Mouse (Mus musculus) fibroblast of lung, adult 2 months (primary cell): Measurements from ENCODE around the gene Rag2.

Experiments used
- DNase-seq: peaks from one replicate; pipeline ENCODE4 v3.0.0-alpha.2; 2011; ENCODE audit warnings: low read depth

Rag2 gene

GRCm38 (mm10) chr2:101624526-101624925 lies at the start of gene Rag2:
TSS of gene Rag2 (plus strand) at chr2:101624718.
- no peak for DNase-seq

- no peak for DNase-seq
Measured at GRCm38 (mm10) chr2:101577243-101577642, 47.3 kb upstream of the Rag2 start.

GRCm38 (mm10) chr2:101580027-101580426 lies 44.5 kb upstream of the Rag2 start:
- no peak for DNase-seq

GRCm38 (mm10) chr2:101580428-101580827 lies 44.1 kb upstream of the Rag2 start:
- no peak for DNase-seq

- no peak for DNase-seq
Measured at GRCm38 (mm10) chr2:101580977-101581376, 43.5 kb upstream of the Rag2 start.

- DNase-seq, result no peak
Measured at GRCm38 (mm10) chr2:101581418-101581817, 43.1 kb upstream of the Rag2 start.

GRCm38 (mm10) chr2:101591356-101591755 lies 33.2 kb upstream of the Rag2 start:
- DNase-seq, result no peak

GRCm38 (mm10) chr2:101592023-101592841 lies 32.3 kb upstream of the Rag2 start:
- no peak for DNase-seq

- DNase-seq, result no peak
Measured at GRCm38 (mm10) chr2:101592886-101593285, 31.6 kb upstream of the Rag2 start.

- DNase-seq, result no peak
Measured at GRCm38 (mm10) chr2:101594681-101595080, 29.8 kb upstream of the Rag2 start.

- DNase-seq, result no peak
Measured at GRCm38 (mm10) chr2:101597186-101597585, 27.3 kb upstream of the Rag2 start.

GRCm38 (mm10) chr2:101598190-101599181 lies 26.0 kb upstream of the Rag2 start:
- DNase-seq, result no peak

GRCm38 (mm10) chr2:101600703-101601102 lies 23.8 kb upstream of the Rag2 start:
- DNase-seq, result peak; percentile 53

- no peak for DNase-seq
Measured at GRCm38 (mm10) chr2:101603099-101603498, 21.4 kb upstream of the Rag2 start.

GRCm38 (mm10) chr2:101608232-101608894 lies 16.2 kb upstream of the Rag2 start:
- no peak for DNase-seq

GRCm38 (mm10) chr2:101610861-101611260 lies 13.7 kb upstream of the Rag2 start:
- no peak for DNase-seq

GRCm38 (mm10) chr2:101615464-101616305 lies 8.8 kb upstream of the Rag2 start:
- no peak for DNase-seq

- DNase-seq, result no peak
Measured at GRCm38 (mm10) chr2:101618373-101618772, 6.1 kb upstream of the Rag2 start.

- DNase-seq, result no peak
Measured at GRCm38 (mm10) chr2:101620899-101621298, 3.6 kb upstream of the Rag2 start.

GRCm38 (mm10) chr2:101621611-101622010 lies 2.9 kb upstream of the Rag2 start:
- DNase-seq, result no peak

- no peak for DNase-seq
Measured at GRCm38 (mm10) chr2:101623042-101623441, 1.5 kb upstream of the Rag2 start.
